Mouse (Mus musculus): Measurements from ENCODE around the gene Klhl32. TPM values are rescaled to one million over a fixed set of nuclear protein-coding genes. Genes with fewer than 3 reads are reported as not detected.

The Klhl32 gene
- polyA plus RNA-seq, 1 experiment = 0.07 TPM

DNA sequence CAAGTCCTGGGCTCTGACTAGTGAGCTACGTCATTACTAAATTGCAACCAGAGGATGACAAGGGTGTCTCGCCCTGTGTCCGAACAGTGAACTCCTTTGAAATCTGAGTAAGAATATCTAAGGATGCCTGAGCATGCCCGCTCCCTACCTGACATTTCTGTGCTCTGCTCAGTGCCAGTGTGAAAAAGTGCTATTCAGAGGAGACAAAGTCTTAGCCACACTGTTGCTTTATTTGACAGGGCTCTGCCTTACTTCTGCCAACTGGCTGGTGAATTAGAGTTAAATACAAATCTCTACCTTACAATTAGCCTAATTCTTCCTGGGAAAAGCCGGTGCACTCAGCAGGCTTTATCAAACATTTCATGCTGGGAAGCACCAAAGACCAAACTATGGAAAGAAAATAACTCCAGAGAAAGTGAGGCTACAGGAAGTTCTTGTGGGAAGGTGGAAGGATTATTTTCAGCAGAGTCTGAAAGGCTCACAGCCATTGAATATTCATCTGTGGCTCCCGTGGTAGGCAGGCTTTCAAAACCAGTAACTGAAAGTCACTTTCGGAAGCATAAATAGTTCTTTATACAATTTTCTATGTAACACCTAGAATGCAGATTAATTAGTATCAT, 57.1 kb downstream of the Klhl32 start:
- Histone ChIP-seq H3K36me3 (ENCODE audit: control insufficient read depth, insufficient read depth) (no peaks in the 10 kb centered on the region), H3K4me2 (ENCODE audit: low read depth) (no peak overlapping the region), H3K27me3 (ENCODE audit: control insufficient read depth, insufficient read depth, insufficient read length) (no peaks in the 10 kb centered on the region), H3K79me2 (ENCODE audit: control insufficient read depth, insufficient read depth) (no peaks in the 10 kb centered on the region), H3ac (ENCODE audit: control insufficient read depth, insufficient read length) (no peak overlapping the region), H3K4me3 (no peak overlapping the region)
- no peak for TF ChIP-seq TCF12 (IDR thresholded peaks at IDR 0.05; ENCODE audit: insufficient read depth, poor library complexity, severe bottlenecking)
- TF ChIP-seq REST (IDR thresholded peaks at IDR 0.05; ENCODE audit: insufficient read depth, insufficient read length) = no peak
- TF ChIP-seq MYOG (IDR thresholded peaks at IDR 0.05; ENCODE audit: control insufficient read depth in 1 of 3, insufficient read depth in 1 of 3, insufficient read length in 2 of 3, low read depth in 2 of 3) = no peak
- TF ChIP-seq MAX (IDR thresholded peaks at IDR 0.05; ENCODE audit: low read depth) = no peak
- no peak for TF ChIP-seq POLR2A (IDR thresholded peaks at IDR 0.05; ENCODE audit: insufficient read length, low read depth)
- no peak for TF ChIP-seq TCF3 (IDR thresholded peaks at IDR 0.05; ENCODE audit: insufficient read length, low read depth)
- TF ChIP-seq USF1 (IDR thresholded peaks at IDR 0.05; ENCODE audit: low read depth) = no peak
- TF ChIP-seq CEBPB (IDR thresholded peaks at IDR 0.05; ENCODE audit: insufficient read depth, poor library complexity, severe bottlenecking) = no peak
- TF ChIP-seq SRF (IDR thresholded peaks at IDR 0.05; ENCODE audit: control insufficient read depth, insufficient read length, low read depth) = no peak
- TF ChIP-seq POLR2AphosphoS2 (IDR thresholded peaks at IDR 0.05; ENCODE audit: insufficient read length, low read depth) = no peak
- no peak for TF ChIP-seq E2F4 (IDR thresholded peaks at IDR 0.05; ENCODE audit: insufficient read depth)
- TF ChIP-seq MYOD1 (IDR thresholded peaks at IDR 0.05; ENCODE audit: control insufficient read depth in 1 of 3, insufficient read length in 2 of 3, low read depth in 2 of 3) = no peak

DNA sequence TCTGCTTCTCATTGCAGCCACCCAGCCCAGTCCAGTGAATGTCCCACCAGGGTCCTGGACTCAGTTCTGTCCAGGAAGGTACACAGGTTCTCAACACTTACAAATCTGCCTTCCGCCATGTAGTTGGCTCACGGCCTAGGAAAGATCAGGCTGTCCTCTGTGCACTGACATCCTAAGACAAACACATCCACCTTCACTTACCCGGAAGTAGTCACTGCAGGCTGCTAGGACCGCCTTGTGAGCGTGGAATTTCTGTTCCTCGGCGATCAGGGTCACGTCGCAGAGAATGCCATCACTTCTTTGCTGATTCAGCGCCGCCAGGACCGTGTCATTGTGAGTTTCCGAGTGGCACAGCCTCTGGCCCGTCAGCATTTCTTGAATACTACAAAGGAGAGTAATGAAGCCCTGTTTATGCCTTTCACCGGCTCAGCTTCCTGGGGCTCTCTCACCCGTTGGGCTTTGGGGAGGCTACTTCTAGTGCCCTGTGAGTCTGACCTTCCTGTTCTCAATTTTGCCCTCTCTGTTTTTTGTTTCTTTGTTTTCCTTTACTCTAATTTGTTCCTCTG, 58.4 kb downstream of the Klhl32 start:
- H3K4me2 ChIP-seq (ENCODE audit: low read depth) = no peak overlapping the region
- no peak overlapping the region for H3K4me3 ChIP-seq
- H3ac ChIP-seq (ENCODE audit: control insufficient read depth, insufficient read length) = no peak overlapping the region
- H3K36me3 ChIP-seq (ENCODE audit: control insufficient read depth, insufficient read depth) = no peaks in the 10 kb centered on the region
- H3K79me2 ChIP-seq (ENCODE audit: control insufficient read depth, insufficient read depth) = no peaks in the 10 kb centered on the region
- no peaks in the 10 kb centered on the region for H3K27me3 ChIP-seq (ENCODE audit: control insufficient read depth, insufficient read depth, insufficient read length)
- TF ChIP-seq REST (IDR thresholded peaks at IDR 0.05; ENCODE audit: insufficient read depth, insufficient read length) = no peak
- TF ChIP-seq POLR2A (IDR thresholded peaks at IDR 0.05; ENCODE audit: insufficient read length, low read depth) = no peak
- no peak for TF ChIP-seq CEBPB (IDR thresholded peaks at IDR 0.05; ENCODE audit: insufficient read depth, poor library complexity, severe bottlenecking)
- no peak for TF ChIP-seq MAX (IDR thresholded peaks at IDR 0.05; ENCODE audit: low read depth)

DNA sequence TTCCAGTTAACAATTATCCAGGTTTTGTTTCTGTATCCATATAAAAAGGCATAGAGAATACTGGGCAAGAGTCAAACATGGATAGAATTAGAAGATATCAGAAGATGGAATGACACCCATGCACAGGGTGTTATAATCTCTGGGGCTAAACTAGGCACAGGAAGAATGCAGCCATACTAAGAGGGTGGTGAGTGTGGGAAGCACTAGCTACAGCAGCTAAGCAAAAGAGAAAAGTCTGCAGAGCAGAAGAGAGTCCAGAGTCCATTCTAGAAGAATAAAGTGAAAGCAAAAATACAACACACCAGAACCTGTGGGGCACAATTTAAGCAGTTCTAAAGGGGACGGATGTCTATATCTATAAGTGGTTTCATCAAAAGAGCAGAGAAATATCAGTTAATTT, 61.6 kb downstream of the Klhl32 start:
- Histone ChIP-seq H3K79me2 (ENCODE audit: control insufficient read depth, insufficient read depth) (no peaks in the 10 kb centered on the region), H3K4me3 (no peak overlapping the region), H3K4me2 (ENCODE audit: low read depth) (no peak overlapping the region), H3K27me3 (ENCODE audit: control insufficient read depth, insufficient read depth, insufficient read length) (no peaks in the 10 kb centered on the region), H3ac (ENCODE audit: control insufficient read depth, insufficient read length) (no peak overlapping the region), H3K36me3 (ENCODE audit: control insufficient read depth, insufficient read depth) (no peaks in the 10 kb centered on the region)
- TF ChIP-seq TCF3 (IDR thresholded peaks at IDR 0.05; ENCODE audit: insufficient read length, low read depth) (no peak), POLR2AphosphoS2 (IDR thresholded peaks at IDR 0.05; ENCODE audit: insufficient read length, low read depth) (no peak), CEBPB (IDR thresholded peaks at IDR 0.05; ENCODE audit: insufficient read depth, poor library complexity, severe bottlenecking) (no peak), SRF (IDR thresholded peaks at IDR 0.05; ENCODE audit: control insufficient read depth, insufficient read length, low read depth) (no peak), E2F4 (IDR thresholded peaks at IDR 0.05; ENCODE audit: insufficient read depth) (no peak), MYOD1 (IDR thresholded peaks at IDR 0.05; ENCODE audit: control insufficient read depth in 1 of 3, insufficient read length in 2 of 3, low read depth in 2 of 3) (no peak), USF1 (IDR thresholded peaks at IDR 0.05; ENCODE audit: low read depth) (no peak), POLR2A (IDR thresholded peaks at IDR 0.05; ENCODE audit: insufficient read length, low read depth) (no peak), MYOG (IDR thresholded peaks at IDR 0.05; ENCODE audit: control insufficient read depth in 1 of 3, insufficient read depth in 1 of 3, insufficient read length in 2 of 3, low read depth in 2 of 3) (no peak), TCF12 (IDR thresholded peaks at IDR 0.05; ENCODE audit: insufficient read depth, poor library complexity, severe bottlenecking) (no peak), MAX (IDR thresholded peaks at IDR 0.05; ENCODE audit: low read depth) (no peak)

DNA sequence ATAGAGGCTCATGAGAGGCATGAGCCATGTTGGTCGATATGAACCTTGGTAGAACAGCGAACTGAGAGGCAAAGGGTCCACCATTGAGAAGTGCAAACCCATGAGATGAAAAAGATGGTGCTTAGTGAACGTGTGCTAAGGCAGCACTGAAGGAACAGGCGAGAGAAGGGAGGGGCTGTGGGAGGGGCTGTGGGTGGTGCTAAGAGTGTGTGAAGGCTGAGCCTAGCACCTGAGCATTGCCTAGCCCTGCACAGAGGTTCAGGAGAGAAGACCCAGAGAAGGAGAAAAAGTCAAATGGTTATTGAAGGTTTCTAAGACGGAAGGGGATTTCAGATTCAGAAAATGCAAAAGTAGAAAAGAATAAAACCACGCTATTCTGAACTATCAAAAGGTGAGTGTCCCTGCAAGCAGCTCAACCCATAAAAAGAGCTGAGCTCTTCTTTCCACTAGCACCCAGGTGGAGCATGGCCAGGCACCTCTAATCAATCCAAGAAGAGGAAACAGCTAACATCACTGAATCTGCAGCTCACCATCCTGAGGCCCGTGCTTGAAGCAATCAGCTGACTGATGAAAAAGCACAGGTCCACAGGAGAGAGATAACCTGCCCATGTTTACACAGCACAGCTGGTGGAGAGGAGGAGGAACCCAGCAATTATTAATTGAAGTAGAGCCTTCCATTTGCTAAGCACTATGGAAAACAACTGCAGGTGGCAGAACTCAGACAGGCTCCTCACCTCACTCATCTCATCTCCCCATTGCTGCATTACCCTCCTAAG, 65.0 kb downstream of the Klhl32 start:
- Histone ChIP-seq H3K79me2 (ENCODE audit: control insufficient read depth, insufficient read depth) (no peaks in the 10 kb centered on the region), H3K4me2 (ENCODE audit: low read depth) (no peak overlapping the region), H3K36me3 (ENCODE audit: control insufficient read depth, insufficient read depth) (no peaks in the 10 kb centered on the region), H3K4me3 (no peak overlapping the region), H3K27me3 (ENCODE audit: control insufficient read depth, insufficient read depth, insufficient read length) (no peaks in the 10 kb centered on the region), H3ac (ENCODE audit: control insufficient read depth, insufficient read length) (no peak overlapping the region)
- no peak for TF ChIP-seq TCF3 (IDR thresholded peaks at IDR 0.05; ENCODE audit: insufficient read length, low read depth)
- no peak for TF ChIP-seq CEBPB (IDR thresholded peaks at IDR 0.05; ENCODE audit: insufficient read depth, poor library complexity, severe bottlenecking)
- no peak for TF ChIP-seq MAX (IDR thresholded peaks at IDR 0.05; ENCODE audit: low read depth)
- no peak for TF ChIP-seq POLR2A (IDR thresholded peaks at IDR 0.05; ENCODE audit: insufficient read length, low read depth)
- TF ChIP-seq MYOD1 (IDR thresholded peaks at IDR 0.05; ENCODE audit: control insufficient read depth in 1 of 3, insufficient read length in 2 of 3, low read depth in 2 of 3) = no peak
- TF ChIP-seq E2F4 (IDR thresholded peaks at IDR 0.05; ENCODE audit: insufficient read depth) = no peak
- no peak for TF ChIP-seq SRF (IDR thresholded peaks at IDR 0.05; ENCODE audit: control insufficient read depth, insufficient read length, low read depth)

All from myocyte (in vitro differentiated cells).